Mouse (Mus musculus) mouse trophoblast stem cell (cell line): ENCODE measurements around the gene Slc30a3.
"Not testable (repeated sequence)": the region's sequence is repeated elsewhere in the genome, so short reads cannot be mapped to it uniquely, and the experiment has no call there.

ENCODE experiments used
- in situ Hi-C, 2 experiments: fragments of 300-500 bp; cut with MseI, MboI; formaldehyde crosslinking; loops; 2 replicates in 1 of 2; 3 replicates in 1 of 2; pipeline ENCODE4 v1.15.1; 2025

The Slc30a3 gene

GRCm38 (mm10) chr5:31048763-31049641 lies 59.0 kb downstream of the Slc30a3 start, which contains the start of gene Slc5a6:
Gene Slc5a6 (minus strand): TSS chr5:31048924.
- in situ Hi-C loops: no loop called here

- in situ Hi-C loops: no loop called here
Measured at GRCm38 (mm10) chr5:31047848-31048762, 59.9 kb downstream of the Slc30a3 start, which contains the start of gene Atraid. Gene Atraid (plus strand): TSS chr5:31048312.

GRCm38 (mm10) chr5:31047074-31047473 lies 61.0 kb downstream of the Slc30a3 start:
- in situ Hi-C loops: no loop called here

GRCm38 (mm10) chr5:31046416-31046815 lies 61.6 kb downstream of the Slc30a3 start:
- in situ Hi-C loops: no loop called here

- in situ Hi-C loops: no loop called here
Measured at GRCm38 (mm10) chr5:31038171-31038845, 69.7 kb downstream of the Slc30a3 start.

- in situ Hi-C loops: not testable (repeated sequence)
Measured at GRCm38 (mm10) chr5:31036556-31036955, 71.5 kb downstream of the Slc30a3 start.
